Mouse (Mus musculus) thymus, adult 2 months (tissue): ENCODE measurements around the gene Stfa1. TPM values are rescaled to one million over a fixed set of nuclear protein-coding genes. Genes with fewer than 3 reads are reported as not detected.
"Not testable (repeated sequence)": the region's sequence is repeated elsewhere in the genome, so short reads cannot be mapped to it uniquely, and the experiment has no call there.

Experiments used
- DNase-seq: peaks from one replicate; pipeline ENCODE4 v3.0.0; 2021
- H3K27ac ChIP-seq: fragments of 200-500 bp; 2 replicates; pipeline ENCODE4 v1.5.1; 2012; ENCODE audit warnings: low read length, control low read depth; ENCODE audit not compliant: control insufficient read depth, insufficient read depth
- H3K27me3 ChIP-seq: fragments of 200-500 bp; 2 replicates; pipeline ENCODE4 v1.6.1; 2012; ENCODE audit warnings: mild to moderate bottlenecking, low read length, moderate library complexity, mixed read lengths; ENCODE audit not compliant: control insufficient read depth, insufficient read depth
- H3K36me3 ChIP-seq: fragments of 200-500 bp; 2 replicates; pipeline ENCODE4 v1.6.1; 2012; ENCODE audit warnings: mild to moderate bottlenecking, low read length, moderate library complexity; ENCODE audit not compliant: control insufficient read depth, insufficient read depth
- H3K4me1 ChIP-seq: fragments of 200-500 bp; replicated peaks from 2 replicates; pipeline ENCODE4 v1.6.1; 2012; ENCODE audit warnings: low read length; ENCODE audit not compliant: control insufficient read depth, insufficient read depth
- H3K4me3 ChIP-seq: fragments of 200-500 bp; 2 replicates; pipeline ENCODE4 v1.5.1; 2012; ENCODE audit warnings: mild to moderate bottlenecking, low read length, control low read depth, moderate library complexity; ENCODE audit not compliant: control insufficient read depth, insufficient read depth
- CTCF ChIP-seq: fragments of 200-500 bp; IDR thresholded peaks from 2 replicates; pipeline ENCODE4 v1.5.1; 2012; ENCODE audit warnings: mild to moderate bottlenecking, control low read depth, low read length, moderate library complexity, borderline replicate concordance; ENCODE audit not compliant: control insufficient read depth, poor library complexity, insufficient read depth; ENCODE audit errors: extremely low read depth
- POLR2A ChIP-seq: fragments of 200-500 bp; IDR thresholded peaks from 2 replicates; pipeline ENCODE4 v1.6.1; 2012; ENCODE audit warnings: mild to moderate bottlenecking, low read length, control low read depth, moderate library complexity; ENCODE audit not compliant: control insufficient read depth, poor library complexity, insufficient read depth; ENCODE audit errors: extremely low read depth
- WGBS: fragments of 180-500 bp; shearing (Covaris S2); methylation state at CpG from one replicate; pipeline ENCODE4 v1.1.7; 2018; 5-methylcytosine and 5-hydroxymethylcytosine counted together
- polyA plus RNA-seq: library from polyadenylated mRNA; depleted of rRNA; stranded (reverse); fragments of >200 nt; gene quantifications from 2 replicates; pipeline ENCODE4 v1.2.3, GENCODE M21; 2012; rRNA removed

The Stfa1 gene
- not detected in 2 replicates for polyA plus RNA-seq

- WGBS, result 82% methylated on average over 4 of the region's 4 CpGs
- H3K27ac ChIP-seq, DNase-seq, H3K27me3 ChIP-seq, H3K4me3 ChIP-seq, H3K36me3 ChIP-seq, H3K4me1 ChIP-seq: not testable (repeated sequence)
These were observed at the start of gene Stfa1 for GRCm38 (mm10) chr16:36276796-36277195. Stfa1 (plus strand) TSS chr16:36276951.

DNA sequence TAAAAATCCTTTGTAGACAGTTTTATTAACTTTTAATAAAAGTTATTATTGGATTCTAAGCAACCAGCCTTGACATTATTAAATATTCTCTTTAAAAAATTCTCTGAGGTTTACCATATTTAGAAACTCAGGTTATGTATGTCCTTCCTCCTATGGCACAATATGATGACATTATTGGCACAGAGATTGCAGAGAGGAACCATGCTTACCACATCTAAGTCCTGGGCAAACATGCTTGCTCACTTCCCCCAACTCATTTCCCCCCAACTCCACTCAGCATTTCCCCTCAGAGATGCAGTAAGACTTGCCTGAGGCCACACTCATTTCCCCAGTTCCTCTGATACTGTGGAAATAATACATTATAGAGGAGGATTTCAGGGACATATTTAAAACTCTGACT is 16.2 kb upstream of the Stfa1 start:
- not testable (repeated sequence) for DNase-seq, H3K27me3 ChIP-seq, H3K4me3 ChIP-seq, H3K4me1 ChIP-seq, H3K27ac ChIP-seq, H3K36me3 ChIP-seq

GRCm38 (mm10) chr16:36289140-36289539 is 12.4 kb downstream of the Stfa1 start:
- Histone ChIP-seq H3K27me3 (no peaks in the 10 kb centered on the region), H3K27ac (no peak overlapping the region), H3K36me3 (no peaks in the 10 kb centered on the region), H3K4me1 (no peaks in the 10 kb centered on the region), H3K4me3 (no peak overlapping the region)
- 72% methylated on average over 4 of the region's 4 CpGs for WGBS
- no peak for DNase-seq
- TF ChIP-seq POLR2A (no peak), CTCF (no peak)

- no peak for TF ChIP-seq POLR2A
- TF ChIP-seq CTCF, result no peak
- Histone ChIP-seq H3K4me1 (no peaks in the 10 kb centered on the region), H3K27ac (no peak overlapping the region), H3K27me3 (no peaks in the 10 kb centered on the region), H3K4me3 (no peak overlapping the region), H3K36me3 (no peaks in the 10 kb centered on the region)
- no peak for DNase-seq
- WGBS, result 42% methylated on average over 4 of the region's 4 CpGs
These were observed 30.9 kb downstream of the Stfa1 start for GRCm38 (mm10) chr16:36307631-36308030.

DNA sequence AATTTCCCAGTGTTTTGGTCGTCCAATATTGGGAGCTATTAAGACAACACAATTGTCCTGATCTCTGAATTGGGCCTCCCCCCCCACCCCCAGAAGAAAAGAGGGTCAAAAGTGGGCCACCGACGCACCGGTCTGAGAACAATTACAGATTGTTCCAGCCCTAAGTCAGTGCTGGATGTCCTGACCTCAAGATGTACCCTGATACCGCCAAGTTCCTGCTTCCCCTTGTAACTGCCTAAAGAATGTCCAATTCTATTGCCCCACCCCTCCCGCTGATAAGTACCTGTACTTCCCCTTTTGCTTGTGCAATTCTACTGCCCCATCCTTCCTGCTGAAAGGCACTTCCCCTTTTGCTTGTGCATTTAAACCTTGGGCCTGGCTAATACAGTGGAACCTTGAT is 39.4 kb downstream of the Stfa1 start:
- not testable (repeated sequence) for H3K4me1 ChIP-seq, H3K4me3 ChIP-seq, H3K27me3 ChIP-seq, H3K36me3 ChIP-seq, H3K27ac ChIP-seq, DNase-seq
- WGBS, result 85% methylated on average over 6 of the region's 6 CpGs

GRCm38 (mm10) chr16:36319286-36319685 is 42.5 kb downstream of the Stfa1 start:
- Histone ChIP-seq H3K36me3 (no peaks in the 10 kb centered on the region), H3K27ac (no peak overlapping the region), H3K27me3 (no peaks in the 10 kb centered on the region), H3K4me1 (no peaks in the 10 kb centered on the region), H3K4me3 (no peak overlapping the region)
- DNase-seq, result no peak
- TF ChIP-seq POLR2A (no peak), CTCF (no peak)

GRCm38 (mm10) chr16:36334232-36334631 is 57.5 kb downstream of the Stfa1 start, which contains the start of gene BC117090:
BC117090 (minus strand) TSS chr16:36334332.
- TF ChIP-seq POLR2A, result no peak
- TF ChIP-seq CTCF, result no peak
- Histone ChIP-seq H3K4me3 (no peak within 1 kb of the TSS), H3K27me3 (no peaks in the 10 kb centered on the region), H3K4me1 (no peaks in the 10 kb centered on the region), H3K36me3 (no peaks in the 10 kb centered on the region), H3K27ac (no peak within 1 kb of the TSS)
- no peak for DNase-seq
- 64% methylated on average over 3 of the region's 3 CpGs for WGBS

Other genes starting within 250 kb of the Stfa1 start
- 3.2 and 3.6 TPM in 2 replicates for gene Wdr5b, start 235.8 kb upstream of the Stfa1 start, polyA plus RNA-seq
- gene Fam162a, start 205.4 kb upstream of the Stfa1 start, polyA plus RNA-seq, result 25.3 and 34.7 TPM in 2 replicates
- 7.2 and 7.6 TPM in 2 replicates for gene Ccdc58, start 205.3 kb upstream of the Stfa1 start, polyA plus RNA-seq
- not detected in 2 replicates for gene Csta1, start 145.7 kb upstream of the Stfa1 start, polyA plus RNA-seq
- not detected in 2 replicates for gene Stfa2l1, start 120.1 kb upstream of the Stfa1 start, polyA plus RNA-seq
- not detected in 2 replicates for gene Gm5483, start 92.7 kb upstream of the Stfa1 start, polyA plus RNA-seq
- gene Gm5416, start 66.5 kb upstream of the Stfa1 start, polyA plus RNA-seq, result not detected in 2 replicates
- 0.31 TPM in 1 of 2 replicates, not detected in the other for gene 2010005H15Rik, start 55.5 kb upstream of the Stfa1 start, polyA plus RNA-seq
- gene BC117090, start 57.4 kb downstream of the Stfa1 start, polyA plus RNA-seq, result not detected in 2 replicates
- not detected in 2 replicates for gene BC100530, start 90.8 kb downstream of the Stfa1 start, polyA plus RNA-seq
- gene Stfa2, start 131.5 kb downstream of the Stfa1 start, polyA plus RNA-seq, result not detected in 2 replicates
- gene Stfa3, start 178.4 kb downstream of the Stfa1 start, polyA plus RNA-seq, result not detected in 2 replicates